Mouse (Mus musculus) MEL (cell line): ENCODE measurements around the gene Engase. TPM values are rescaled to one million over a fixed set of nuclear protein-coding genes. Genes with fewer than 3 reads are reported as not detected.

ENCODE experiments used
- DNase-seq: peaks from one replicate; pipeline ENCODE4 v3.0.0; 2011; ENCODE audit warnings: low read depth, low spot score
- H3K27ac ChIP-seq: 2 replicates; pipeline ENCODE4 v1.5.1; 2012; ENCODE audit warnings: low read depth, mild to moderate bottlenecking, control low read depth, low read length, moderate library complexity; ENCODE audit not compliant: control insufficient read depth
- H3K27me3 ChIP-seq, 2 experiments: fragments of 150-350 bp in 1 of 2; sonication (generic) in 1 of 2; 2 replicates each; pipeline ENCODE4 v1.6.1; 2012; ENCODE audit warnings: low read length in 2 of 2, mild to moderate bottlenecking in 2 of 2, improper control_type of control experiment in 1 of 2, moderate library complexity in 1 of 2; ENCODE audit not compliant: insufficient read depth in 2 of 2, control insufficient read depth in 1 of 2
- H3K36me3 ChIP-seq, 2 experiments: 2 replicates each; pipeline ENCODE4 v1.6.1; 2012 to 2014; ENCODE audit warnings: low read length in 2 of 2, improper control_type of control experiment in 1 of 2, inconsistent platforms in 1 of 2, mild to moderate bottlenecking in 1 of 2; ENCODE audit not compliant: insufficient read depth in 2 of 2, control insufficient read depth in 1 of 2
- H3K4me1 ChIP-seq, 2 experiments: fragments of 150-350 bp in 1 of 2; sonication (generic) in 1 of 2; 2 replicates each; pipeline ENCODE4 v1.6.1; 2012; ENCODE audit warnings: low read length in 2 of 2, improper control_type of control experiment in 1 of 2, mild to moderate bottlenecking in 1 of 2; ENCODE audit not compliant: insufficient read depth in 2 of 2, control insufficient read depth in 1 of 2
- H3K4me3 ChIP-seq, 2 experiments: fragments of 150-350 bp in 1 of 2; sonication (generic) in 1 of 2; 2 replicates each; pipeline ENCODE4 v1.5.1; 2012; ENCODE audit warnings: low read depth in 2 of 2, low read length in 2 of 2, mild to moderate bottlenecking in 2 of 2, moderate library complexity in 2 of 2, control low read depth in 1 of 2, improper control_type of control experiment in 1 of 2; ENCODE audit not compliant: control insufficient read depth in 1 of 2, insufficient read depth in 1 of 2
- H3K79me2 ChIP-seq: 2 replicates; pipeline ENCODE4 v1.6.1; 2012; ENCODE audit warnings: mild to moderate bottlenecking, low read length, moderate library complexity; ENCODE audit not compliant: control insufficient read depth, poor library complexity, insufficient read depth
- H3K9ac ChIP-seq: 2 replicates; pipeline ENCODE4 v1.6.1; 2012; ENCODE audit warnings: low read depth, mild to moderate bottlenecking, control low read depth, low read length, moderate library complexity; ENCODE audit not compliant: control insufficient read depth, poor library complexity, severe bottlenecking
- H3K9me3 ChIP-seq: fragments of 150-350 bp; sonication (generic); replicated peaks from 2 replicates; pipeline ENCODE4 v1.6.1; 2012; ENCODE audit warnings: mild to moderate bottlenecking, low read length, improper control_type of control experiment, moderate library complexity; ENCODE audit not compliant: insufficient read depth
- E2F4 ChIP-seq: IDR thresholded peaks from 2 replicates; pipeline ENCODE4 v1.6.1; 2011; ENCODE audit warnings: low read depth, low read length, improper control_type of control experiment, borderline replicate concordance
- EP300 ChIP-seq, 2 experiments: IDR thresholded peaks; 2 replicates each; pipeline ENCODE4 v1.6.1; 2011; ENCODE audit warnings: improper control_type of control experiment in 2 of 2, low read length in 2 of 2, low read depth in 1 of 2, mild to moderate bottlenecking in 1 of 2
- ETS1 ChIP-seq: IDR thresholded peaks from 2 replicates; pipeline ENCODE4 v1.6.1; 2012; ENCODE audit warnings: low read depth, mild to moderate bottlenecking, inconsistent platforms, low read length, improper control_type of control experiment, moderate library complexity
- HCFC1 ChIP-seq: IDR thresholded peaks from 2 replicates; pipeline ENCODE4 v1.6.1; 2012; ENCODE audit warnings: low read depth, mild to moderate bottlenecking, inconsistent platforms, low read length, improper control_type of control experiment, moderate library complexity
- KAT2A ChIP-seq: conservative IDR thresholded peaks from 2 replicates; pipeline ENCODE4 v1.6.1; 2012; ENCODE audit warnings: low read depth, low read length, improper control_type of control experiment, inconsistent platforms
- MAZ ChIP-seq: IDR thresholded peaks from 2 replicates; pipeline ENCODE4 v1.6.1; 2012; ENCODE audit warnings: low read depth, mild to moderate bottlenecking, inconsistent platforms, low read length, improper control_type of control experiment
- MYC ChIP-seq: IDR thresholded peaks from 2 replicates; pipeline ENCODE4 v1.6.1; 2011; ENCODE audit warnings: low read depth, mild to moderate bottlenecking, low read length, improper control_type of control experiment, moderate library complexity
- NRF1 ChIP-seq: IDR thresholded peaks from 2 replicates; pipeline ENCODE4 v1.6.1; 2014; ENCODE audit warnings: low read depth, mild to moderate bottlenecking, inconsistent platforms, low read length, improper control_type of control experiment, moderate library complexity; ENCODE audit not compliant: poor library complexity, insufficient read depth, severe bottlenecking
- POLR2A ChIP-seq, 2 experiments: IDR thresholded peaks; 2 replicates each; pipeline ENCODE4 v1.6.1; 2011 to 2012; ENCODE audit warnings: low read length in 2 of 2, mild to moderate bottlenecking in 2 of 2, control low read depth in 1 of 2, improper control_type of control experiment in 1 of 2, low read depth in 1 of 2, moderate library complexity in 1 of 2; ENCODE audit not compliant: control insufficient read depth in 1 of 2, insufficient read depth in 1 of 2, poor library complexity in 1 of 2
- POLR2AphosphoS2 ChIP-seq: IDR thresholded peaks from 2 replicates; pipeline ENCODE4 v1.6.1; 2011; ENCODE audit warnings: low read length, improper control_type of control experiment
- RCOR1 ChIP-seq: IDR thresholded peaks from 2 replicates; pipeline ENCODE4 v1.6.1; 2012; ENCODE audit warnings: low read depth, mild to moderate bottlenecking, inconsistent platforms, low read length, improper control_type of control experiment
- SIN3A ChIP-seq: IDR thresholded peaks from 2 replicates; pipeline ENCODE4 v1.6.1; 2012; ENCODE audit warnings: low read length, improper control_type of control experiment, inconsistent platforms
- SMC3 ChIP-seq: IDR thresholded peaks from 2 replicates; pipeline ENCODE4 v1.6.1; 2011; ENCODE audit warnings: low read depth, low read length, improper control_type of control experiment
- TAL1 ChIP-seq: IDR thresholded peaks from 2 replicates; pipeline ENCODE4 v1.6.1; 2012; ENCODE audit warnings: mild to moderate bottlenecking, inconsistent platforms, low read length, moderate library complexity, mixed read lengths
- TBP ChIP-seq: IDR thresholded peaks from 2 replicates; pipeline ENCODE4 v1.8.0; 2011; ENCODE audit warnings: low read depth, low read length, improper control_type of control experiment
- USF1 ChIP-seq: IDR thresholded peaks from 2 replicates; pipeline ENCODE4 v1.6.1; 2014; ENCODE audit warnings: low read depth, mild to moderate bottlenecking, inconsistent platforms, low read length, improper control_type of control experiment, moderate library complexity
- ZKSCAN1 ChIP-seq: IDR thresholded peaks from 2 replicates; pipeline ENCODE4 v1.6.1; 2012; ENCODE audit warnings: low read depth, mild to moderate bottlenecking, inconsistent platforms, low read length, improper control_type of control experiment, moderate library complexity
- ZMIZ1 ChIP-seq: IDR thresholded peaks from 2 replicates; pipeline ENCODE4 v1.6.1; 2012; ENCODE audit warnings: low read depth, mild to moderate bottlenecking, inconsistent platforms, low read length, improper control_type of control experiment, moderate library complexity
- polyA plus RNA-seq, 2 experiments: library from polyadenylated mRNA; stranded (reverse) in 1 of 2; unstranded in 1 of 2; fragments of >175 nt in 1 of 2; fragments of >200 nt in 1 of 2; gene quantifications; 2 replicates each; pipeline versions ENCODE4 v1.2.1 to v1.2.4; 2012; ENCODE audit warnings: low replicate concordance in 2 of 2, low read depth in 1 of 2; ENCODE audit not compliant: insufficient read length in 2 of 2, insufficient read depth in 1 of 2, missing spikeins in 1 of 2
- total RNA-seq: library from RNA; depleted of rRNA; stranded (reverse); fragments of 300-350 nt; gene quantifications from 2 replicates; pipeline ENCODE4 v1.2.3, GENCODE M21; 2012

Engase gene
- total and polyA plus RNA-seq, 3 experiments, result 15.3 to 23.5 TPM; not detected in 1

- TF ChIP-seq EP300 (IDR thresholded peaks at IDR 0.05; ENCODE audit: low read depth in 1 of 2, low read length in 2 of 2) (no peak), ZMIZ1 (no peak), NRF1 (no peak), SMC3 (no peak), MYC (no peak), KAT2A (no peak), POLR2A (IDR thresholded peaks at IDR 0.05; ENCODE audit: control insufficient read depth in 1 of 2, insufficient read depth in 1 of 2, low read depth in 1 of 2, low read length in 2 of 2, poor library complexity in 1 of 2) (no peak)
- Histone ChIP-seq H3K36me3 (peaks cover 0 to 8% of the 10 kb centered on the region in 2 experiments; a peak in 2 of 4 replicates), H3K4me3 (no peak overlapping the region), H3K9ac (no peak overlapping the region), H3K79me2 (no peaks in the 10 kb centered on the region), H3K27ac (no peak overlapping the region), H3K27me3 (no peaks in the 10 kb centered on the region; a peak in 1 of 4 replicates), H3K9me3 (no peaks in the 10 kb centered on the region), H3K4me1 (peaks cover 4 to 18% of the 10 kb centered on the region in 2 experiments)
- DNase-seq, result no peak
These were observed 48.2 kb upstream of the Engase start for GRCm38 (mm10) chr11:118428460-118428868.

- TF ChIP-seq USF1 (no peak), SIN3A (no peak), NRF1 (no peak), SMC3 (no peak), RCOR1 (no peak), TAL1 (no peak), TBP (no peak), E2F4 (no peak), ETS1 (no peak), MYC (no peak), POLR2AphosphoS2 (no peak), MAZ (no peak), KAT2A (no peak), HCFC1 (no peak), ZKSCAN1 (no peak)
- TF ChIP-seq, all 39 proteins: peak for 0
- Histone ChIP-seq H3K4me1 (peaks cover 6 to 18% of the 10 kb centered on the region in 2 experiments), H3K27me3 (no peaks in the 10 kb centered on the region; a peak in 1 of 4 replicates), H3K9ac (no peak overlapping the region), H3K4me3 (no peak overlapping the region), H3K79me2 (no peaks in the 10 kb centered on the region), H3K9me3 (no peaks in the 10 kb centered on the region), H3K27ac (no peak overlapping the region), H3K36me3 (peaks cover 0 to 8% of the 10 kb centered on the region in 2 experiments; a peak in 2 of 4 replicates)
- no peak for DNase-seq
These were observed 47.5 kb upstream of the Engase start for GRCm38 (mm10) chr11:118428944-118429709.
